Mouse (Mus musculus): ENCODE data around the gene Lcn2. TPM values are rescaled to one million over a fixed set of nuclear protein-coding genes. Genes with fewer than 3 reads are reported as not detected.

The Lcn2 gene
- polyA plus RNA-seq, 1 experiment from 2014 or later = 0.35 TPM

- WGBS = 54% methylated on average over 15 of the region's 15 CpGs
- Histone ChIP-seq H3K4me1 (ENCODE audit: control insufficient read depth, insufficient read depth, low read length) (no peaks in the 10 kb centered on the region), H3K36me3 (ENCODE audit: control insufficient read depth, insufficient read depth, low read length) (peaks cover 45% of the 10 kb centered on the region), H3K27ac (ENCODE audit: low read depth, low read length) (no peak overlapping the region), H3K9me3 (ENCODE audit: control insufficient read depth, low read length) (no peaks in the 10 kb centered on the region), H3K4me3 (ENCODE audit: low read depth, low read length) (no peak overlapping the region), H3K4me2 (ENCODE audit: low read depth, low read length) (no peak overlapping the region), H3K9ac (replicated peaks; ENCODE audit: low read depth, low read length) (0 out of 2 replicates have a peak overlapping the region, but pooled peaks have one; percentile 21), H3K27me3 (ENCODE audit: control insufficient read depth, insufficient read depth, low read length) (no peaks in the 10 kb centered on the region)
- no peak for ATAC-seq (ENCODE audit: low read depth)
Measured at GRCm38 (mm10) chr2:32335888-32336287, 52.2 kb downstream of the Lcn2 start.

Other genes with a start within 250 kb of the Lcn2 start
- gene Prrc2b, start 237.2 kb downstream of the Lcn2 start, polyA plus RNA-seq (2014; fragmentation: Nextera tagmentation; extraction: Ambion mirVana) = 101 and 118 TPM in 2 replicates
- gene Pomt1, start 151.7 kb downstream of the Lcn2 start, polyA plus RNA-seq (2014; fragmentation: Nextera tagmentation; extraction: Ambion mirVana) = 28.2 and 30.4 TPM in 2 replicates
- 79.3 and 91.7 TPM in 2 replicates for gene Uck1, start 128.1 kb downstream of the Lcn2 start, polyA plus RNA-seq (2014; fragmentation: Nextera tagmentation; extraction: Ambion mirVana)
- 25.4 and 31.7 TPM in 2 replicates for gene Golga2, start 100.9 kb downstream of the Lcn2 start, polyA plus RNA-seq (2014; fragmentation: Nextera tagmentation; extraction: Ambion mirVana)
- gene Swi5, start 100.2 kb downstream of the Lcn2 start, polyA plus RNA-seq (2014; fragmentation: Nextera tagmentation; extraction: Ambion mirVana) = 140 and 288 TPM in 2 replicates
- gene Ciz1, start 35.9 kb downstream of the Lcn2 start, polyA plus RNA-seq (2014; fragmentation: Nextera tagmentation; extraction: Ambion mirVana) = 47.7 and 48.3 TPM in 2 replicates
- 102 and 146 TPM in 2 replicates for gene Dnm1, start 34.9 kb downstream of the Lcn2 start, polyA plus RNA-seq (2014; fragmentation: Nextera tagmentation; extraction: Ambion mirVana)
- 157 and 198 TPM in 2 replicates for gene 1110008P14Rik, start 6.3 kb downstream of the Lcn2 start, polyA plus RNA-seq (2014; fragmentation: Nextera tagmentation; extraction: Ambion mirVana)
- gene Ptges2, start 7.6 kb upstream of the Lcn2 start, polyA plus RNA-seq (2014; fragmentation: Nextera tagmentation; extraction: Ambion mirVana) = 58.1 and 65.9 TPM in 2 replicates
- 4.9 and 5.4 TPM in 2 replicates for gene Naif1, start 62.2 kb upstream of the Lcn2 start, polyA plus RNA-seq (2014; fragmentation: Nextera tagmentation; extraction: Ambion mirVana)
- 39.8 and 43.6 TPM in 2 replicates for gene Slc25a25, start 63.2 kb upstream of the Lcn2 start, polyA plus RNA-seq (2014; fragmentation: Nextera tagmentation; extraction: Ambion mirVana)
- 6.7 and 7.3 TPM in 2 replicates for gene Fam102a, start 147.1 kb upstream of the Lcn2 start, polyA plus RNA-seq (2014; fragmentation: Nextera tagmentation; extraction: Ambion mirVana)
- gene Dpm2, start 182.6 kb upstream of the Lcn2 start, polyA plus RNA-seq (2014; fragmentation: Nextera tagmentation; extraction: Ambion mirVana) = 143 and 157 TPM in 2 replicates
- gene Pip5kl1, start 186.5 kb upstream of the Lcn2 start, polyA plus RNA-seq (2014; fragmentation: Nextera tagmentation; extraction: Ambion mirVana) = 12.4 and 17.1 TPM in 2 replicates
- gene 9430097D07Rik, start 187.4 kb upstream of the Lcn2 start, polyA plus RNA-seq (2014; fragmentation: Nextera tagmentation; extraction: Ambion mirVana) = 0.98 and 1.2 TPM in 2 replicates
- gene St6galnac4, start 198.8 kb upstream of the Lcn2 start, polyA plus RNA-seq (2014; fragmentation: Nextera tagmentation; extraction: Ambion mirVana) = 30.4 and 35.1 TPM in 2 replicates
- 5.2 and 5.4 TPM in 2 replicates for gene St6galnac6, start 211.5 kb upstream of the Lcn2 start, polyA plus RNA-seq (2014; fragmentation: Nextera tagmentation; extraction: Ambion mirVana)
- gene Ak1, start 233.5 kb upstream of the Lcn2 start, polyA plus RNA-seq (2014; fragmentation: Nextera tagmentation; extraction: Ambion mirVana) = 78.6 and 85.0 TPM in 2 replicates

Measured in neural tube, embryonic 14.5 days (tissue).